Mouse (Mus musculus) embryo, embryonic 10 days (tissue): Measurements from ENCODE around the gene Upk1a.

ENCODE experiments used
- DNase-seq: peaks from one replicate; pipeline ENCODE4 v3.0.0-alpha.2; 2015; ENCODE audit warnings: low spot score

The Upk1a gene

DNA sequence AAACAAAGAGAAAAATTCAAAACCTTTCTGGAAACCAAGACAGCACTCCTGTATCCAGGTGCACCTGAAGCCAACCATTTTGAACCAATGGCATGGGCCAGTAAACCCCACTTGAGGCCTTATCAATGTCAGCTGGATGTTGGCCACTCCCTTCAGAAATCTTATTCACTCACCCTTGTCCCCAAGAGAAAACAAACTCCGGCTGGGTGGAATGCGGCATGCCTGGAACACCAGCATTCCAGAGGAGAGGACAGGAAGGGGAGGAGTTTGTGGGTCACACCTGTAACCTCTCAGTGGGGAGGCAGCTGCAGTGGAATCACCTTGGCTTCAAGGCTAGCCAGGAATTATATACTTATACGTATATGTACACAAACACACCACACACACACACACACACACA is 10.1 kb downstream of the Upk1a start:
- peak; percentile 33 for DNase-seq

- DNase-seq = no peak
Measured at GRCm38 (mm10) chr7:30600651-30601050, 12.0 kb downstream of the Upk1a start.

- DNase-seq = peak; percentile 91
Measured at GRCm38 (mm10) chr7:30599933-30600353, 12.7 kb downstream of the Upk1a start.

- DNase-seq = no peak
Measured at GRCm38 (mm10) chr7:30598786-30599185, 13.9 kb downstream of the Upk1a start, which contains the start of gene Zbtb32. Zbtb32 (minus strand) TSS chr7:30598909.

DNA sequence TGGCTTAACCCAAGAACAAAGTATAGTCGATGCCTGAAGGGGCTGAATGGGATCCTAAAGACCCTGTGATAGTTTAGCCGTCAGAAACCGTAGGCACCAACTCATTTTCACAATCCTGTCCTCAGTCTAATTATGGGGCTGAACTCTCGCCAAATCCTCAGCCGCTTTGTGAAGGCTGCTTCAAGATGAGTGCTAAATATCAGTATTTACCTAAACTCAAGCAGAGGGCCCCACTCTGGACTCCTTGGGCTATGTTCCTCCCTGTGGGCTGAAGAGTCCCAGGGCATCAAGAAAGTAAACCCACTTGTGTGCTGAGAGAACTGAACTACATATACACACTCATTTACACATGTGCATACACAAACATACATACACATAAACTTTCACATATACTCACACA is 15.8 kb downstream of the Upk1a start:
- DNase-seq = no peak

- DNase-seq = no peak
Measured at GRCm38 (mm10) chr7:30596093-30596492, 16.6 kb downstream of the Upk1a start.

GRCm38 (mm10) chr7:30594510-30595024 is 18.1 kb downstream of the Upk1a start:
- no peak for DNase-seq

GRCm38 (mm10) chr7:30593579-30594509 is 18.8 kb downstream of the Upk1a start:
- DNase-seq = no peak

DNA sequence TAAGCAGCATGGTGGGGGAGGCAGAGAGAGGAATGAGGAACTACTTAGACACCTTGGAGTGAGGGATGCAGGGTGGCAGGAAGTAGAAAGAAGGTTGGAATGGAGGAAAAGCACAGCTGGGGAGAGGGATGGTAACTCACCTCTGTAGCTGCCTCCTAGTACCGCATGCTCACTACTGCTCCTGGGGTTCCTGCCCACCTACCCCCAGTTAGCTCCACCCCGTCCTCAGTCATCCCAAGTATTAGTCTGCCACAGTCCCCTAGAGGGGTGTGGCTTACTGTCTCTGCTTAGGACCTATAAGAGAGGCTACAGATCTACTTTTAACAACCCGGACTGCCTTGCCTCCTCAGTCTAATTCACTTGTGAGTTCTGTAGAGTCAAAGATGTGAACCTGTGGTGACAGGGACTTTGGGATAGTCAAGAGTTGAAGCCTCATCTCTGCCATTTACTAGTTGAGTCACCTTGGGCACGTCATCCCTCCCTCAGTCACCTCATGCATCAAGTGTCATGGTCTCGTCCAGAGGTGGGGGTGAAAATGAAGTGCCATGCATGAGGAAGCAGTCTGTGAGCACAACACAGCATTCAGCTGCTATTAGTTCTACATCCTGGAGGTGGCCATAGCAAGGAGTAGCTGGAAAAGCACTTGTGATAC is 19.7 kb downstream of the Upk1a start:
- no peak for DNase-seq

- no peak for DNase-seq
Measured at GRCm38 (mm10) chr7:30591605-30591951, 21.1 kb downstream of the Upk1a start.

GRCm38 (mm10) chr7:30590927-30591604 is 21.6 kb downstream of the Upk1a start:
- no peak for DNase-seq

GRCm38 (mm10) chr7:30589435-30590301 is 23.0 kb downstream of the Upk1a start:
- peak; percentile 94 for DNase-seq

DNA sequence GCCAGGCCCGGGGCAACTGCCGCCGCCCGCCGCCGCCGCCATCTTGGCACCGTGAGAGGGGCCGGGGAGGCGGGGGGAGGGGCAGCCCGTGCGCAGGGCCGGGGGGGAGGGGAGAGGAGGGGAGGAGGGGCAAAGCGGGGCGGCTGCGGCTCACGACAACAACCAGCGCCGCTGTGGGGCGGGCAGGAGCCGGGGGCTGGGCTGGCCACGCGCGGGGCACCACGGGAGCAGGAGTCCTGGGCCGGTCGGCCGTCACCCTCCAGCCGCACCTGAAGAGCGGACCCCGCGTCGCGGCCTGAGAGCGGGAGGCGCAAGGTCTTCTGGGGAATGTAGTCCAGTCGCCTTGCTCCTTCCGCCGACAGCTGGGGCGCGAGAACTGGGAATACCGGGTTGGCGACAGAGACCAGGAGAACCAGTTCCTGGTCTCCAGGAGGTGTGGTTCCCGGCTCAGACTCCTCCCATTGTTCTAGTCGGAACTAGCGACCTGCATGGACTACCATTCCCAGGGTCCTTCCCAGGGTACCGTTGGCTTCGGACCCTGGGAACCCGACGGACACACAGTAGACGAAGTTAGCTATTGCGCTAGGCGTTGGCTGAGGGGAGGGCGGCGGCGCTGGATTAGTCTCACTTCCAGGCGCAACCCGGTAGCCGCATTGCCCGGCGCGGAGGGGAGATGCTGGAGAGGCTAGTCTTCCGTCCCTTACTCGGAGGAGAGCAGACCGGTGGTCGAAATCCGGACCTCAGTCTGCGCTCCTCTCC is 23.8 kb downstream of the Upk1a start, which contains the start of gene Kmt2b:
Gene Kmt2b, minus strand, starts transcription at position 51 of the 759 bp plus-strand sequence.
- peak; percentile 99 for DNase-seq

GRCm38 (mm10) chr7:30587842-30588667 is 24.6 kb downstream of the Upk1a start:
- DNase-seq = peak; percentile 28

DNA sequence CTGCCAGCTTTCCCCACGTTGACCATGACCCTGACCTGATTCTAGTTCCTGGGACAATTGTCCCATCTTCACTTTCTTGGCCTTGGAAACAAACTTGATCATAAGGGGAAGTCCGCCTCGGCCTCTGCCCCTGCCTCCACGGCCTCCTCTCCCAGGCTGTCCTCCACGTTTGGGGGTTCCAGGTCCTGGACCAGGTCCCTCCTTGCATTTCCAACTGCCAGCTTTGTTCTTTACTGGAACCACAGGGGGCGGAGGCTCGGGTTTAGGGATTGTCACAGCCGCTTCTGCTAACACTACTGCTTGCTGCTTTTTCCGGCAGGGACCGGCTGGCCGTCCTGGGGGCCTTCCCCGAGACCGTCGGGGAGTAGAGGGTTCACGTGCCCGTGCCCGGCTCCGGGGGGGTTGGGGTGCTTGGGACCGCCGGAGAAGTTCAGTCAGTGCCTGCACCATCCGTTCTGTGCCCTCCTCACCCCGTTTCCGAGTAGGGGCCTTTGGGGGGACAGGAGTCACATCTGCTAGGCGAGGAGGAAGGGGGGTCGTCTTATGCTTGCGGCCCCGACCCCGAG is 26.1 kb downstream of the Upk1a start:
- DNase-seq = no peak

- no peak for DNase-seq
Measured at GRCm38 (mm10) chr7:30585170-30585569, 27.5 kb downstream of the Upk1a start.

DNA sequence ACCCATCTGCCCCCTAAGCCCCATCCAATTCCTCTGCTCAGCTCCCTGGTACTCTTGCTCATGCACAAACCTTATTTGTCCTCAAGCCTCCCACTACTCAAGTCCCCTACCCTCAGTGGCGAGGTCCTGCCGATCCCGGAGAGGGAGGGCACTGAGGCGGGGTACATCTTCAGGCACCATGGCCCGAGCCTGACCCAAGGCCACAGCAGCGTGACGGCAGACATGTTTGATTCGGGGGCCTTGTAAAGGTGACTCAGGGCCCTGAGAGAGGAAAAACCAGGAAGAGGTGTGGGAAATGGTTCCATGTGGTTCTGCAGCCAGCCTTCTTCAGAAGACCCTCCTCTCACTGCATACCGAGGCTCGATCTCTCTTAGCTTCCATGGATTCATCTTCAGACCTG is 28.3 kb downstream of the Upk1a start:
- no peak for DNase-seq

DNA sequence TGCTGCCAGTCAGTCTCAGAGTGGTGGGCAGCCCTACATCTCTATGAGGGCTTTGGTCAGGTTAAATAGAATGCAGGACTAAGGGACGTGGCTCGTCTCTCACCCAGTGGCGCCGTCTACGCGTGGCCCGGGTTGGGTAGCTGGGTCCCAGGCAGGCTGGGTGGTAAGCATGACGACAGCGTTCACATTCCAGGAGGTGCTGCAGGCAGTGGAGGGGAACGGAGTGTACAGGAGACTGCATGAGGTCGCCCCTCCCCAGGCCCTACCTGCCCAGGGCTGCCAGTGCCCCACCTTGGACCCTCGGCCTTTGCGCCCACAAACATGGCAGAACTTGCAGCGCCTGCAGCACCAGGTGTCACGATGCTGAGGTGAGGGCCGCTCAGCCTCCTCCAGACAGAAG is 31.1 kb downstream of the Upk1a start:
- no peak for DNase-seq

- DNase-seq = no peak
Measured at GRCm38 (mm10) chr7:30579950-30580349, 32.7 kb downstream of the Upk1a start.
